Mouse (Mus musculus): ENCODE results near the gene Tsen54. TPM values are rescaled to one million over a fixed set of nuclear protein-coding genes. Genes with fewer than 3 reads are reported as not detected.

The Tsen54 gene
- total RNA-seq, 1 experiment from 2014 or later = 27.4 TPM

DNA sequence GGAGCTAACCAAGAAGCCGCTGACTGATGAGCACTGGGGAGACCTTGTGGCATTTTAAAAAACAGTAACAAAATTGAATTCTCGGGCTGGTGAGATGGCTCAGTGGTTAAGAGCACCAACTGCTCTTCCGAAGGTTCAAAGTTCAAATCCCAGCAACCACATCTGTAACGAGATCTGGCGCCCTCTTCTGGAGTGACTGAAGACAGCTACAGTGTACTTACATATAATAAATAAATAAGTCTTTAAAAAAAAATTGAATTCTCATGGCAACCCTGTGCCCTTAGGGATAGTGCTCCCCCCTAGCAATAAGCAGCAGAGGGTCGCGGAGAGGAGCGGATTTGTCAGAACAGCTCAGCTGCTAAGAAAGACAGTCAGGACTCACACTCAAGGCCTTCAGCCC lies 49.4 kb downstream of the Tsen54 start:
- no peak for DNase-seq

DNA sequence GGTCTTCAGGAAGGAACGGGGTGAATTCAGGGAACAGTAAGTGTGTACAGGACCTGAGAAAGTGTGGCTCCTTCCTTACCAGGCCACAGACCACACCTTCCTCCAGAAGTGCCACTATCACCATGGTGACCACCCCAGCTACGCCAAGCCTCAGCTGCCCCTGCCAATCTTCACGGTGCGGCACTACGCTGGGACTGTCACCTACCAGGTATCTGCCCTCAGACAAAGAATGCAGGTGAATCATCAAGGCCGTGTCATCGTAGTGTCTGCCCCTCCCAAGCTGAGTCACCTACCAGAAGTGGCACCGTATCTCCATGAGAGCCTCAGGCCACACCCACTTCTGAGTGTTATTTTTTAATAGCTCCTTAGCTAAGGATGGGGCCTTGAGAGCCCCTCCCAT lies 54.9 kb downstream of the Tsen54 start:
- no peak for DNase-seq

DNA sequence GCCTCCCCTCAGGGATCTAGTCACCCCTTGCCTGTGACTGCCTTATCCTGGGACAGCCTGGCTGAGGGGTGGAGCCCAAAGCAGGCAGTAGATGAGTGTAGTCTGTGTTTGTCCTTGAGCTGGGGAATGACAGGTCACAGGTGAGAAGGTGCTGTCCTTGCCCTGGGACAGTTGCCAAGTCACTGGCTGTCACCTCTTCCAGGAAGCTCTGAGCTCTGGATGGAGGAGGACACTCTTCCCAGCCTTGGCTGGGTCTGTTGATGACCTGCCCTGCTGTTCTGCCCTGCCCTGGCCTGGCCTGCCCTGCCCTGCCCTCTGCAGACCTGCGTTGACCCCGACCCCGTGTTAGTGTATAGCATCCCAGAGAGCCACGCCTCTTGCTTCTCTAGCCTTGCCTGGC lies 57.9 kb downstream of the Tsen54 start:
- DNase-seq = no peak

Small RNAs within 50 kb of the gene (microRNA-seq; reads per million reads assigned to microRNA genes)
- gene Mir5621 = 0 to 1.1 reads per million in 2 experiments

Other genes with a start within 250 kb of the Tsen54 start
- 89.3 and 99.8 TPM in 2 replicates for gene Mrps7, start 210.8 kb upstream of the Tsen54 start, total RNA-seq (2021)
- gene Gga3, start 210.7 kb upstream of the Tsen54 start, total RNA-seq (2021) = 25.4 and 31.1 TPM in 2 replicates
- 135 and 205 TPM in 2 replicates for gene Mif4gd, start 201.8 kb upstream of the Tsen54 start, total RNA-seq (2021)
- gene Slc25a19, start 186.4 kb upstream of the Tsen54 start, total RNA-seq (2021) = 107 and 114 TPM in 2 replicates
- gene Grb2, start 106.1 kb upstream of the Tsen54 start, total RNA-seq (2021) = 109 and 166 TPM in 2 replicates
- gene Tmem94, start 49.3 kb upstream of the Tsen54 start, total RNA-seq (2021) = 80.9 and 114 TPM in 2 replicates
- gene Caskin2, start 1.1 kb upstream of the Tsen54 start, total RNA-seq (2021) = 56.2 and 73.4 TPM in 2 replicates
- 8.4 and 11.8 TPM in 2 replicates for gene Llgl2, start 9.3 kb downstream of the Tsen54 start, total RNA-seq (2021)
- 0.36 TPM in 1 of 2 replicates, not detected in the other for gene Myo15b, start 43.7 kb downstream of the Tsen54 start, total RNA-seq (2021)
- gene Smim5, start 85.2 kb downstream of the Tsen54 start, total RNA-seq (2021) = 0.73 TPM in 1 of 2 replicates, not detected in the other
- gene Smim6, start 97.3 kb downstream of the Tsen54 start, total RNA-seq (2021) = not detected in 2 replicates
- gene Sap30bp, start 118.6 kb downstream of the Tsen54 start, total RNA-seq (2021) = 32.0 and 41.3 TPM in 2 replicates
- 31.4 and 37.1 TPM in 2 replicates for gene Recql5, start 118.8 kb downstream of the Tsen54 start, total RNA-seq (2021)
- gene Itgb4, start 160.0 kb downstream of the Tsen54 start, total RNA-seq (2021) = 2.0 and 4.1 TPM in 2 replicates
- 31.8 and 49.7 TPM in 2 replicates for gene Galk1, start 198.0 kb downstream of the Tsen54 start, total RNA-seq (2021)
- 265 and 377 TPM in 2 replicates for gene H3f3b, start 213.2 kb downstream of the Tsen54 start, total RNA-seq (2021)
- gene Unk, start 215.6 kb downstream of the Tsen54 start, total RNA-seq (2021) = 25.8 and 27.4 TPM in 2 replicates